Mouse (Mus musculus) liver, embryonic 14.5 days (tissue): Measurements from ENCODE around the gene Lamtor4.

Experiments used
- CTCF ChIP-seq: IDR thresholded peaks from 2 replicates; pipeline ENCODE4 v1.5.1; 2016; ENCODE audit warnings: antibody characterized with exemption, low read depth, control low read depth
- EP300 ChIP-seq: IDR thresholded peaks from 2 replicates; pipeline ENCODE4 v1.6.1; 2016; ENCODE audit warnings: antibody characterized with exemption, low read depth

- TF ChIP-seq CTCF = no peak
- TF ChIP-seq EP300 = no peak
These were observed 47.4 kb upstream of the Lamtor4 start for GRCm38 (mm10) chr5:138207873-138208272.
